Mouse (Mus musculus) testis, adult 2 months (tissue): Measurements from ENCODE around the gene B4galt2.

ENCODE experiments used
- CTCF ChIP-seq: fragments of 200-500 bp; IDR thresholded peaks from 2 replicates; pipeline ENCODE4 v1.5.1; 2012; ENCODE audit warnings: low read depth, mild to moderate bottlenecking, inconsistent platforms, low read length, moderate library complexity; ENCODE audit not compliant: control insufficient read depth, insufficient read depth, insufficient replicate concordance
- POLR2A ChIP-seq: fragments of 200-500 bp; IDR thresholded peaks from 2 replicates; pipeline ENCODE4 v1.6.1; 2012; ENCODE audit warnings: low read depth, mild to moderate bottlenecking, inconsistent platforms, low read length, moderate library complexity; ENCODE audit not compliant: control insufficient read depth

GRCm38 (mm10) chr4:117871787-117872186, 11.5 kb downstream of the B4galt2 start:
- TF ChIP-seq POLR2A = no peak
- no peak for TF ChIP-seq CTCF
